Mouse (Mus musculus) myocyte (in vitro differentiated cells): ENCODE data around the gene Entpd5.

Experiments
- CEBPB ChIP-seq: IDR thresholded peaks from 2 replicates; pipeline ENCODE4 v1.6.1; 2011; ENCODE audit warnings: mild to moderate bottlenecking, moderate library complexity; ENCODE audit not compliant: poor library complexity, insufficient read depth, severe bottlenecking
- E2F4 ChIP-seq: IDR thresholded peaks from one replicate; pipeline ENCODE4 v1.6.1; 2011; ENCODE audit warnings: mild to moderate bottlenecking, control low read depth, moderate library complexity; ENCODE audit not compliant: insufficient read depth
- MAX ChIP-seq: IDR thresholded peaks from one replicate; pipeline ENCODE4 v1.6.1; 2011; ENCODE audit warnings: low read depth, mild to moderate bottlenecking, control low read depth
- MYOD1 ChIP-seq, 3 experiments: IDR thresholded peaks; one replicate each; pipeline ENCODE4 v1.6.1; 2011; ENCODE audit warnings: control low read depth in 2 of 3, low read depth in 2 of 3, mild to moderate bottlenecking in 2 of 3, moderate library complexity in 1 of 3; ENCODE audit not compliant: insufficient read length in 2 of 3, control insufficient read depth in 1 of 3
- MYOG ChIP-seq, 3 experiments: IDR thresholded peaks; one replicate each; pipeline ENCODE4 v1.6.1; 2011; ENCODE audit warnings: control low read depth in 2 of 3, low read depth in 2 of 3, mild to moderate bottlenecking in 2 of 3; ENCODE audit not compliant: insufficient read length in 2 of 3, control insufficient read depth in 1 of 3, insufficient read depth in 1 of 3
- POLR2A ChIP-seq: IDR thresholded peaks from one replicate; pipeline ENCODE4 v1.6.1; 2011; ENCODE audit warnings: low read depth, mild to moderate bottlenecking, control low read depth, moderate library complexity; ENCODE audit not compliant: insufficient read length
- POLR2AphosphoS2 ChIP-seq: IDR thresholded peaks from one replicate; pipeline ENCODE4 v1.6.1; 2011; ENCODE audit warnings: low read depth, control low read depth; ENCODE audit not compliant: insufficient read length
- SRF ChIP-seq: IDR thresholded peaks from one replicate; pipeline ENCODE4 v1.6.1; 2011; ENCODE audit warnings: low read depth; ENCODE audit not compliant: control insufficient read depth, insufficient read length
- TCF12 ChIP-seq: IDR thresholded peaks from one replicate; pipeline ENCODE4 v1.6.1; 2011; ENCODE audit warnings: mild to moderate bottlenecking, control low read depth; ENCODE audit not compliant: poor library complexity, insufficient read depth, severe bottlenecking
- TCF3 ChIP-seq: IDR thresholded peaks from one replicate; pipeline ENCODE4 v1.6.1; 2011; ENCODE audit warnings: low read depth, control low read depth; ENCODE audit not compliant: insufficient read length
- USF1 ChIP-seq: IDR thresholded peaks from one replicate; pipeline ENCODE4 v1.6.1; 2011; ENCODE audit warnings: low read depth, mild to moderate bottlenecking, control low read depth, moderate library complexity

GRCm38 (mm10) chr12:84407259-84407658 lies 1.6 kb downstream of the Entpd5 start:
- TF ChIP-seq POLR2A (no peak), MYOG (IDR thresholded peaks at IDR 0.05; ENCODE audit: control insufficient read depth in 1 of 3, insufficient read depth in 1 of 3, insufficient read length in 2 of 3, low read depth in 2 of 3) (no peak), MAX (no peak), USF1 (no peak), SRF (no peak), TCF12 (no peak), POLR2AphosphoS2 (no peak), E2F4 (no peak), CEBPB (no peak), MYOD1 (IDR thresholded peaks at IDR 0.05; ENCODE audit: control insufficient read depth in 1 of 3, insufficient read length in 2 of 3, low read depth in 2 of 3) (no peak), TCF3 (no peak)
